Mouse (Mus musculus) ovary, postnatal 36 days (tissue): ENCODE measurements around the gene Ctcf.
A peak's percentile ranks its signal among the peaks of the same experiment; 100 is the strongest.

ENCODE experiments used
- DNase-seq: peaks from one replicate; pipeline ENCODE4 v3.0.0; 2022; ENCODE audit warnings: low spot score, mixed read lengths

Gene Ctcf

GRCm38 (mm10) chr8:105617451-105618278 lies 18.7 kb upstream of the Ctcf start:
- no peak for DNase-seq

- DNase-seq, result no peak
Measured at GRCm38 (mm10) chr8:105618279-105618634, 18.1 kb upstream of the Ctcf start.

- DNase-seq, result no peak
Measured at GRCm38 (mm10) chr8:105618892-105619591, 17.3 kb upstream of the Ctcf start.

GRCm38 (mm10) chr8:105620211-105620610 lies 16.2 kb upstream of the Ctcf start:
- no peak for DNase-seq

GRCm38 (mm10) chr8:105620946-105621720 lies 15.2 kb upstream of the Ctcf start:
- DNase-seq, result no peak

- DNase-seq, result no peak
Measured at GRCm38 (mm10) chr8:105621841-105622240, 14.5 kb upstream of the Ctcf start.

GRCm38 (mm10) chr8:105622421-105622920 lies 13.9 kb upstream of the Ctcf start:
- DNase-seq, result peak; percentile 89

- no peak for DNase-seq
Measured at GRCm38 (mm10) chr8:105623118-105623517, 13.2 kb upstream of the Ctcf start.

GRCm38 (mm10) chr8:105623679-105624245 lies 12.6 kb upstream of the Ctcf start:
- DNase-seq, result no peak

- DNase-seq, result no peak
Measured at GRCm38 (mm10) chr8:105624401-105624800, 12.0 kb upstream of the Ctcf start.

- DNase-seq, result no peak
Measured at GRCm38 (mm10) chr8:105624831-105625230, 11.5 kb upstream of the Ctcf start.

GRCm38 (mm10) chr8:105626086-105626485 lies 10.3 kb upstream of the Ctcf start:
- DNase-seq, result no peak

GRCm38 (mm10) chr8:105629337-105629736 lies 7.0 kb upstream of the Ctcf start:
- no peak for DNase-seq

GRCm38 (mm10) chr8:105634771-105635458 lies 1.5 kb upstream of the Ctcf start:
- DNase-seq, result no peak

- no peak for DNase-seq
Measured at GRCm38 (mm10) chr8:105635481-105635880, 887 bp upstream of the Ctcf start.

- DNase-seq, result no peak
Measured at GRCm38 (mm10) chr8:105636963-105637510, 669 bp downstream of the Ctcf start, which contains the start of gene Agrp. Agrp (minus strand) TSS chr8:105637393.

- no peak for DNase-seq
Measured at GRCm38 (mm10) chr8:105637601-105638041, 1.3 kb downstream of the Ctcf start.

GRCm38 (mm10) chr8:105638510-105638909 lies 2.1 kb downstream of the Ctcf start:
- DNase-seq, result no peak

- DNase-seq, result no peak
Measured at GRCm38 (mm10) chr8:105639835-105640234, 3.5 kb downstream of the Ctcf start.

- no peak for DNase-seq
Measured at GRCm38 (mm10) chr8:105640511-105640910, 4.1 kb downstream of the Ctcf start.

- no peak for DNase-seq
Measured at GRCm38 (mm10) chr8:105645205-105645604, 8.8 kb downstream of the Ctcf start.
